Mouse (Mus musculus) spleen, postnatal 36 days (tissue): ENCODE measurements around the gene Cct2.
"Not testable (repeated sequence)": the region's sequence is repeated elsewhere in the genome, so short reads cannot be mapped to it uniquely, and the experiment has no call there.

ENCODE experiments used
- DNase-seq, 2 experiments: peaks; one replicate each; pipeline ENCODE4 v3.0.0; 2022; ENCODE audit warnings: low spot score in 2 of 2, mixed read lengths in 1 of 2

The Cct2 gene

GRCm38 (mm10) chr10:117049961-117050597, 13.5 kb downstream of the Cct2 start:
- DNase-seq, result no peak

GRCm38 (mm10) chr10:117049253-117049652, 14.4 kb downstream of the Cct2 start:
- no peak for DNase-seq

- DNase-seq, result no peak
Observed at GRCm38 (mm10) chr10:117045175-117046056, 18.2 kb downstream of the Cct2 start, which contains the start of gene Lrrc10. Gene Lrrc10, plus strand, starts transcription at chr10:117045341.

GRCm38 (mm10) chr10:117043497-117044166, 20.0 kb downstream of the Cct2 start:
- DNase-seq, result not testable (repeated sequence)

GRCm38 (mm10) chr10:117042295-117042694, 21.3 kb downstream of the Cct2 start:
- DNase-seq, result no peak

- no peak for DNase-seq
Observed at GRCm38 (mm10) chr10:117040355-117040754, 23.3 kb downstream of the Cct2 start.

GRCm38 (mm10) chr10:117033785-117034184, 29.8 kb downstream of the Cct2 start:
- peak; percentile 46 to 64 for DNase-seq

GRCm38 (mm10) chr10:117031160-117031559, 32.5 kb downstream of the Cct2 start:
- DNase-seq, result no peak

GRCm38 (mm10) chr10:117026176-117026575, 37.4 kb downstream of the Cct2 start:
- DNase-seq, result no peak

GRCm38 (mm10) chr10:117025776-117026175, 37.8 kb downstream of the Cct2 start:
- DNase-seq, result not testable (repeated sequence)

- no peak for DNase-seq
Observed at GRCm38 (mm10) chr10:117023693-117024092, 39.9 kb downstream of the Cct2 start.

GRCm38 (mm10) chr10:117021020-117021754, 42.4 kb downstream of the Cct2 start:
- DNase-seq, result no peak

GRCm38 (mm10) chr10:117018281-117018840, 45.3 kb downstream of the Cct2 start:
- DNase-seq, result no peak

GRCm38 (mm10) chr10:117014565-117014964, 49.0 kb downstream of the Cct2 start:
- no peak for DNase-seq

GRCm38 (mm10) chr10:117013689-117014390, 49.8 kb downstream of the Cct2 start:
- DNase-seq, result no peak

GRCm38 (mm10) chr10:117011047-117011446, 52.6 kb downstream of the Cct2 start:
- DNase-seq, result no peak

GRCm38 (mm10) chr10:117009691-117010090, 53.9 kb downstream of the Cct2 start:
- no peak for DNase-seq

- no peak for DNase-seq
Observed at GRCm38 (mm10) chr10:117005707-117006464, 57.7 kb downstream of the Cct2 start.

- no peak for DNase-seq
Observed at GRCm38 (mm10) chr10:117004695-117005094, 58.9 kb downstream of the Cct2 start.
